ENCODE assay signal across 19 mouse cellular contexts in the genomic region with DNA sequence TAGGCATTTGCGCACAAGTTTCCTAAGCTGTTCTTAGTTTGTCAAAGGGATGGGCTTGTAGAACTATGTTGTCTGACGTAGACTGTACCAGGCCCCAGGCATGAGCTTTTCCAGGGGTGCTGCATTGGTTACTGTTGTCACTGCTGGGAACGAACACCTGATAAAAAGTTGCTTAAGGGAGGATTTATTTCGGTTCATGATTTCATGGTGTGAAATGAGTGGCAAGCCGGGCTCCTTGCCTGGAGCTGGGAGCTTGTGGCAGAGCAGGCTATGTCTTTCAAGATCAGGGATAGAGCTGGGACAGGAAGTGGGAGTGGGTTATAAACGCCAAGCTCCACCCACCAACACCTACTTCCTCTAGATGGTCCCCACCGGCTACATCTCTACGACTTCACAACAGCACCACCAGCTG. TPM values are rescaled to one million over a fixed set of nuclear protein-coding genes. Genes with fewer than 3 reads are reported as not detected.
DNase-seq lines count a peak whose midpoint lies in the region; ATAC-seq and TF ChIP-seq lines count a peak whose summit lies in the region.
"Had no signal": no experiment of that assay in that cellular context is flagged by ENCODE, and none has a peak within 500 bp of the region (broad histone marks: within the 10 kb centered on the region; RNA-seq: fewer than 3 reads in every experiment).

No protein-coding gene starts in this region.

- no peaks in the 10 kb centered on the region for H3K36me3 ChIP-seq in lung, embryonic 16.5 days (ENCODE audit: control insufficient read depth, insufficient read depth, low read length)
- no peaks in the 10 kb centered on the region for H3K36me3 ChIP-seq in heart, embryonic 15.5 days
- no peaks in the 10 kb centered on the region for H3K36me3 ChIP-seq in kidney, embryonic 16.5 days (ENCODE audit: insufficient read depth, low read length)
- H3K36me3 ChIP-seq: hindbrain, embryonic 10.5 days; limb, embryonic 15.5 days had no signal

- no peak for DNase-seq in lung, adult 2 months
- peak; percentile 36 for DNase-seq in heart, adult 8-10 months (ENCODE audit: low spot score)
- peak; percentile 32 for DNase-seq in lung, postnatal 36 days
- no peak for DNase-seq in left cerebral cortex, postnatal 14 days (ENCODE audit: low spot score in 2 of 2)
- DNase-seq: adrenal gland, postnatal 25 days; cerebellum, adult 9-10 months; kidney, adult 9 months; layer of hippocampus, adult 9-11 months; right cerebral cortex, adult 18-20 months had no signal

- peak overlapping the region; percentile 86 for H3K27ac ChIP-seq in lung, embryonic 16.5 days (ENCODE audit: low read length)
- peak overlapping the region; percentile 79 for H3K27ac ChIP-seq in heart, embryonic 15.5 days
- H3K27ac ChIP-seq in kidney, embryonic 16.5 days (ENCODE audit: low read length) = no peak overlapping the region
- H3K27ac ChIP-seq: forebrain, embryonic 13.5 days; hindbrain, embryonic 10.5 days; limb, embryonic 15.5 days; liver, embryonic 14.5 days had no signal

- no peaks in the 10 kb centered on the region for H3K27me3 ChIP-seq in lung, embryonic 16.5 days (ENCODE audit: control insufficient read depth, insufficient read depth, low read depth, low read length)
- H3K27me3 ChIP-seq in heart, embryonic 15.5 days = no peaks in the 10 kb centered on the region
- no peaks in the 10 kb centered on the region for H3K27me3 ChIP-seq in kidney, embryonic 16.5 days (ENCODE audit: insufficient read depth, low read length)
- H3K27me3 ChIP-seq: limb, embryonic 15.5 days had no signal

- TF ChIP-seq CTCF in lung, adult 2 months (IDR thresholded peaks at IDR 0.05; ENCODE audit: insufficient read depth, low read length) = no peak

- no peak for TF ChIP-seq POLR2A in lung, adult 2 months (IDR thresholded peaks at IDR 0.05; ENCODE audit: borderline replicate concordance, extremely low read depth, low read depth, low read length)

- H3K9me3 ChIP-seq in lung, embryonic 16.5 days (ENCODE audit: control insufficient read depth, low read length) = no peaks in the 10 kb centered on the region
- H3K9me3 ChIP-seq in heart, embryonic 15.5 days (replicated peaks) = no peaks in the 10 kb centered on the region
- no peaks in the 10 kb centered on the region for H3K9me3 ChIP-seq in kidney, embryonic 16.5 days (ENCODE audit: low read length)
- H3K9me3 ChIP-seq: forebrain, embryonic 13.5 days; hindbrain, embryonic 10.5 days; limb, embryonic 15.5 days had no signal

- intact Hi-C loops in left cerebral cortex, postnatal 14 days (cut with DNase I) = no loop called here

- ATAC-seq in lung, embryonic 16.5 days (ENCODE audit: low read depth) = peak; percentile 72
- peak; percentile 75 for ATAC-seq in heart, embryonic 15.5 days (replicated peaks; ENCODE audit: insufficient number of reproducible peaks, insufficient read depth, low FRiP score, low read depth)
- no peak for ATAC-seq in kidney, embryonic 16.5 days (ENCODE audit: low FRiP score, low TSS enrichment)
- ATAC-seq: forebrain, embryonic 13.5 days; hindbrain, embryonic 16.5 days; intestine, embryonic 16.5 days had no signal

- no peak overlapping the region for H3K9ac ChIP-seq in lung, embryonic 16.5 days (ENCODE audit: low read length)
- no peak overlapping the region for H3K9ac ChIP-seq in heart, embryonic 15.5 days
- no peak overlapping the region for H3K9ac ChIP-seq in kidney, embryonic 16.5 days (replicated peaks; ENCODE audit: low read length)
- H3K9ac ChIP-seq: forebrain, embryonic 13.5 days; limb, embryonic 15.5 days; liver, embryonic 14.5 days had no signal

- H3K4me2 ChIP-seq in lung, embryonic 16.5 days (ENCODE audit: low read depth, low read length) = no peak overlapping the region
- no peak overlapping the region for H3K4me2 ChIP-seq in heart, embryonic 15.5 days
- H3K4me2 ChIP-seq in kidney, embryonic 16.5 days (replicated peaks; ENCODE audit: low read depth, low read length) = no peak overlapping the region
- H3K4me2 ChIP-seq: forebrain, embryonic 13.5 days; limb, embryonic 15.5 days; midbrain, embryonic 11.5 days had no signal

- H3K4me3 ChIP-seq in lung, embryonic 16.5 days (ENCODE audit: low read length) = no peak overlapping the region
- H3K4me3 ChIP-seq in lung, adult 2 months (replicated peaks; ENCODE audit: extremely low read depth, low read depth, low read length) = no peak overlapping the region
- H3K4me3 ChIP-seq in heart, embryonic 15.5 days = no peak overlapping the region
- H3K4me3 ChIP-seq in kidney, embryonic 16.5 days (ENCODE audit: low read length) = no peak overlapping the region
- H3K4me3 ChIP-seq: forebrain, embryonic 13.5 days; hindbrain, embryonic 10.5 days; limb, embryonic 15.5 days had no signal

- H3K4me1 ChIP-seq in lung, embryonic 16.5 days (replicated peaks; ENCODE audit: control insufficient read depth, insufficient read depth, low read length) = peaks cover 19% of the 10 kb centered on the region
- H3K4me1 ChIP-seq in lung, adult 2 months (ENCODE audit: control insufficient read depth, insufficient read depth, low read length) = peaks cover 5% of the 10 kb centered on the region; the same call in 1 of the 2 replicates
- peaks cover 35% of the 10 kb centered on the region for H3K4me1 ChIP-seq in heart, embryonic 15.5 days (replicated peaks)
- peaks cover 17% of the 10 kb centered on the region for H3K4me1 ChIP-seq in kidney, embryonic 16.5 days (ENCODE audit: insufficient read depth, low read length)

- WGBS in lung, embryonic 16.5 days = 59% methylated on average over 8 of the region's 8 CpGs
- WGBS in lung, adult 2 months = 62% methylated on average over 8 of the region's 8 CpGs
- 61% methylated on average over 8 of the region's 8 CpGs for WGBS in heart, embryonic 15.5 days
- 93% methylated on average over 8 of the region's 8 CpGs for WGBS in kidney, embryonic 16.5 days

RNA-seq across cellular contexts. Expression of a gene that starts 41.5 kb away (rescaled TPM):
- polyA plus RNA-seq in lung, embryonic 16.5 days (2015; fragmentation: Nextera tagmentation; extraction: Ambion mirVana) = 45.9 and 47.5 TPM in 2 replicates
- polyA plus RNA-seq in lung, adult 2 months (2012; rRNA removed) = 4.9 and 7.0 TPM in 2 replicates
- total RNA-seq in heart, adult 8-10 months (2022) = 10 to 100 TPM; 26.4 to 31.2 (median 29.3) TPM
- 60.4 and 64.6 TPM in 2 replicates for polyA plus RNA-seq in heart, embryonic 15.5 days (2015; fragmentation: Nextera tagmentation; extraction: Ambion mirVana)
- 54.6 and 59.1 TPM in 2 replicates for polyA plus RNA-seq in kidney, embryonic 16.5 days (2015; fragmentation: Nextera tagmentation; extraction: Ambion mirVana)
- 1 to 10 TPM; 7.6 to 8.9 TPM for total RNA-seq in left cerebral cortex, postnatal 14 days (2021)

Comparison
In these comparisons a context has a peak if more than half of its experiments do, and no peak if none do; other contexts are left out.
1. DNase-seq: peak in heart, adult 8-10 months (single experiment) and lung, postnatal 36 days (single experiment); none in lung, adult 2 months (single experiment) and left cerebral cortex, postnatal 14 days (0 of 2).